Mouse (Mus musculus) forebrain, embryonic 12.5 days (tissue): ENCODE results near the gene Mecom. TPM values are rescaled to one million over a fixed set of nuclear protein-coding genes. Genes with fewer than 3 reads are reported as not detected.
A peak's percentile ranks its signal among the peaks of the same experiment; 100 is the strongest.

Experiments used
- ATAC-seq: fragments of 200-750 bp; cut with Nextera tagmentation; 2 replicates; pipeline ENCODE4 v1.8.0; 2017; ENCODE audit warnings: moderate TSS enrichment; ENCODE audit not compliant: low FRiP score
- H3K27ac ChIP-seq: fragments of 300-500 bp; sonication (generic); 2 replicates; pipeline ENCODE4 v1.5.1; 2016; ENCODE audit warnings: mild to moderate bottlenecking
- H3K27me3 ChIP-seq: fragments of 300-500 bp; sonication (generic); 2 replicates; pipeline ENCODE4 v1.6.1; 2016; ENCODE audit warnings: mild to moderate bottlenecking
- H3K36me3 ChIP-seq: fragments of 300-500 bp; sonication (generic); replicated peaks from 2 replicates; pipeline ENCODE4 v1.6.1; 2016; ENCODE audit warnings: mild to moderate bottlenecking
- H3K4me1 ChIP-seq: fragments of 300-500 bp; sonication (generic); 2 replicates; pipeline ENCODE4 v1.6.1; 2016
- H3K4me2 ChIP-seq: fragments of 300-500 bp; sonication (generic); 2 replicates; pipeline ENCODE4 v1.6.1; 2016; ENCODE audit warnings: mild to moderate bottlenecking, moderate library complexity
- H3K4me3 ChIP-seq: fragments of 300-500 bp; sonication (generic); replicated peaks from 2 replicates; pipeline ENCODE4 v1.5.1; 2016; ENCODE audit warnings: mild to moderate bottlenecking
- H3K9ac ChIP-seq: fragments of 300-500 bp; sonication (generic); 2 replicates; pipeline ENCODE4 v1.6.1; 2016; ENCODE audit warnings: mild to moderate bottlenecking
- H3K9me3 ChIP-seq: fragments of 300-500 bp; sonication (generic); 2 replicates; pipeline ENCODE4 v1.6.1; 2016
- WGBS: fragments of 180-500 bp; shearing (Covaris S2); methylation state at CpG from one replicate; pipeline ENCODE4 v1.1.7; 2016; 5-methylcytosine and 5-hydroxymethylcytosine counted together
- polyA plus RNA-seq: library from polyadenylated mRNA; unstranded; fragments of >200 nt; fragmentation: Nextera tagmentation; extraction: Ambion mirVana; gene quantifications from 2 replicates; pipeline ENCODE4 v1.2.1, GENCODE M21; 2016

Gene Mecom
- polyA plus RNA-seq, 1 experiment from 2014 or later = 12.2 TPM

DNA sequence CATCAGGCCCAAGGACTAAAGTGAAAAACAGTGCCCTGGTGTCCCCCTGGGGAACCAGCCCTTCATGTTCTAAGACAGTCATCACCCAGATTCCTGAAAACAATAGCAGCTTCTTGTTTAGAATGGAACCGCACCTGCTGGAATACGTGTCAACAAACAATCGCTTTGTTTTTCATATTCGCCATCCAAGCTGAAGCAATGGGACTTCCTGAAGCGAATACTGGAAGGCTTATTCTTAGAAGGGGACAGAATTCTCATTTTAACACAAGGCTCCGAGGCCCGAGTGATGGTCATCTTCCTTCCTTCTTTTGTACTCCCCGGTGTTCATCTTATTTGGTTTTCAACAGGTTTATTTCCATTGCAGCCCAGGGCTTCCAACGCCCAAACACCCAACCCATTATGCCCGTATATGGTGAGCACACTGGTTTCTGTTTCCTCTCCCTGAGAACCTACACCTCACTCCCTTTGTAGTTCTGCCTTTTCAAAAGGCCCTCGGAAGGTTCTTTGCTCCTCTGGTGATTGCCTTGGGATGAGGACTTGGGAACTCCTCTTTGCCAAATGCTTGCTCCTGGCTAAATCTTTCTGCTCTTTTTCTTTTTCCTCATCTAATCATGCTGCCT, 81.7 kb downstream of the Mecom start:
- H3K4me3 ChIP-seq = no peak overlapping the region
- ATAC-seq = no peak
- H3K27ac ChIP-seq = no peak overlapping the region
- H3K9me3 ChIP-seq = no peaks in the 10 kb centered on the region
- WGBS = 70% methylated on average over 11 of the region's 11 CpGs
- H3K27me3 ChIP-seq = no peaks in the 10 kb centered on the region
- no peak overlapping the region for H3K9ac ChIP-seq
- no peaks in the 10 kb centered on the region for H3K36me3 ChIP-seq
- H3K4me1 ChIP-seq = peaks cover 3% of the 10 kb centered on the region; the same call in 1 of the 2 replicates
- no peak overlapping the region for H3K4me2 ChIP-seq

DNA sequence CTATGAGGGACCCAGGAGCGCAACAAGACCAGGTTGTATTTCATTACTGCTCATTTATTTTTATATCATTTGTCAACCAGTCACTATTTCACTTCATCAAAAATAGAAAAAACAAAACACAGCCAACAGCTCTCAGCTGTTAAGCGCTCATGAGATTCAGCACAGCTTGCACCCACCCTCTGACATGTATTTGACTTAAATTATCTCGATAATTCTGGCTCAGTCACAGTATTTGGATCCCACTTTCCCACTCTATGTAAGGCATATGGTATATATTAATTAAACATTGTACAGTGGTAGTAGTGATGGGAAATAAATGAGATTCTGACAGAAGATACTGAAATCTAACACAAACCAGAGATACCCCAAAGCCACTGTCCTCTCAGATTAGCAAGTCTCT, 83.3 kb downstream of the Mecom start:
- H3K4me1 ChIP-seq = peaks cover 7% of the 10 kb centered on the region
- H3K9me3 ChIP-seq = no peaks in the 10 kb centered on the region
- no peak overlapping the region for H3K27ac ChIP-seq
- no peak for ATAC-seq
- no peak overlapping the region for H3K9ac ChIP-seq
- 94% methylated on average over 3 of the region's 3 CpGs for WGBS
- H3K36me3 ChIP-seq = no peaks in the 10 kb centered on the region
- H3K4me3 ChIP-seq = no peak overlapping the region
- H3K4me2 ChIP-seq = no peak overlapping the region
- H3K27me3 ChIP-seq = no peaks in the 10 kb centered on the region

DNA sequence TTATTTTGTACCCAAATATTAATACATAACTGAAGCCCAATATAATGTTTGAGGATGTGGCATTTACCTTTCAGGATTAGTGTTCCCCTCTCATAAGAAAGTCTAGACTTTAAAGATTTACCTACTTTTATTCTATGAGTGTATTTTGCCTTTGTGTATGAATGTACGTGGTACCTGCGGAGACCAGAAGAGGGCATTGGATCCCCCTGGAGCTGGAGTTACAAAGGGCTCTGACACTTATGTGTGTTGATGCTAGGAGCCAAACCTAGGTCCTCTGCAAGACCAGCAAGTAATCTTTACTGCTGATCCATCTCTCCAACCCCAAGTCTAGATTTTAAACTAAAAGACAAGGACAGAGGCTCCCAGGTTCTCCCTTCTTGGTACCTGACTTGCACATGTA, 86.0 kb downstream of the Mecom start:
- 96% methylated on average over 2 of the region's 2 CpGs for WGBS
- ATAC-seq = no peak
- Histone ChIP-seq H3K4me1 (peaks cover 7% of the 10 kb centered on the region), H3K4me3 (no peak overlapping the region), H3K36me3 (no peaks in the 10 kb centered on the region), H3K4me2 (no peak overlapping the region), H3K9me3 (no peaks in the 10 kb centered on the region), H3K27ac (no peak overlapping the region), H3K27me3 (no peaks in the 10 kb centered on the region), H3K9ac (no peak overlapping the region)

DNA sequence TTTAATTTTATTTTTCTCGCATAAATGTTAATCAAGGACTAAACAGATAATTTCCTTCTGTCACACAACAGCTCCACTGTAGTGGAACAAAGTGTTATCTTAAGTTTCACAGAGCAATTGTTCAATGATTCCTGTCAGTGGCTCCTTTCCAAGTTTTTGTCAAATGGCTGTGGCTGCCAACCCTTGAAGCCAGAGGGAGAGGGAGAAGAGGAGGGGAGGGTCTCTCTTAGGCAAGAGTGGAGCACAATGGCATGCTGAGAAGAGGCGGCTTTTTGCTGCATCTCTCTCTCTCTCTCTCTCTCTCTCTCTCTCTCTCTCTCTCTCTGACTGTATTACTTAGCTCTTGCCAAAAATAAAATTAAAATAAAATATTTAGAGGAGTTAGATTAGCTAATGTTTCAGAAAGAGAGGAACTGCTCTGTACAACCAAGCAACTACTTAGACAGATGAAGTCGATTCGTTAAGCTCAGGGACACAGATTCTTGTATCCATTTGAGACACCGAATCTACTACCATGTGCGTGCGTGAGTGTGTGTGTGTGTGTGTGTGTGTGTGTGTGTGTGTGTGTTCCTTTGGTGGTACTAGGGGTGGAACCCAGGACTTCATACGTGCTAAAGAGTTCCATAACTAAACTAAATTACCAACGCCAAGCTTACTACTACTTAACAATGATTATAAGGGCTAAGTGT, 86.8 kb downstream of the Mecom start:
- Histone ChIP-seq H3K4me1 (peaks cover 7% of the 10 kb centered on the region), H3K9me3 (no peaks in the 10 kb centered on the region), H3K4me3 (no peak overlapping the region), H3K27ac (no peak overlapping the region), H3K9ac (no peak overlapping the region), H3K27me3 (no peaks in the 10 kb centered on the region), H3K36me3 (no peaks in the 10 kb centered on the region), H3K4me2 (no peak overlapping the region)
- ATAC-seq = no peak
- WGBS = 79% methylated on average over 9 of the region's 9 CpGs

DNA sequence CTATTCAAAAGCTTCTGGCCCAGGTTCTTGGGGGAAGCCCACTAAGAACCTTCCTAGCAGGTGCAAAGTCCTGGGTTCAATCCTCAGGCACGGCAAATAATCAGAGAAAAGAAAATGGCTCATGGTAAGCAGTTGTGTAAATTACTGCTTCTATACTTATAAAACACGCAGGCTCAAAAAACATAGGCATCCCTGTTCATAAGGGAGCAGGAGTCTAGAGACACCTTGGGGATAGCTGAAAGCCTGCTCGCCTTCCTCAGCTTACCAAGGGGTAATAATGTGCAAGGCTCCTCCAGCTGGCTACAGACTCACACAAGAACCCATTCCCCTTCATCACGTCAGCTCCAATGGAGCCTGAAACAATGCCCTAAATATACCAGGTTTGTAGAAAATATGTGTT, 88.2 kb downstream of the Mecom start:
- WGBS = 83% methylated on average over 4 of the region's 4 CpGs
- H3K27ac ChIP-seq = no peak overlapping the region
- no peak for ATAC-seq
- H3K9me3 ChIP-seq = no peaks in the 10 kb centered on the region
- no peak overlapping the region for H3K4me3 ChIP-seq
- H3K27me3 ChIP-seq = no peaks in the 10 kb centered on the region
- peaks cover 7% of the 10 kb centered on the region for H3K4me1 ChIP-seq
- H3K36me3 ChIP-seq = no peaks in the 10 kb centered on the region
- H3K4me2 ChIP-seq = no peak overlapping the region
- no peak overlapping the region for H3K9ac ChIP-seq

DNA sequence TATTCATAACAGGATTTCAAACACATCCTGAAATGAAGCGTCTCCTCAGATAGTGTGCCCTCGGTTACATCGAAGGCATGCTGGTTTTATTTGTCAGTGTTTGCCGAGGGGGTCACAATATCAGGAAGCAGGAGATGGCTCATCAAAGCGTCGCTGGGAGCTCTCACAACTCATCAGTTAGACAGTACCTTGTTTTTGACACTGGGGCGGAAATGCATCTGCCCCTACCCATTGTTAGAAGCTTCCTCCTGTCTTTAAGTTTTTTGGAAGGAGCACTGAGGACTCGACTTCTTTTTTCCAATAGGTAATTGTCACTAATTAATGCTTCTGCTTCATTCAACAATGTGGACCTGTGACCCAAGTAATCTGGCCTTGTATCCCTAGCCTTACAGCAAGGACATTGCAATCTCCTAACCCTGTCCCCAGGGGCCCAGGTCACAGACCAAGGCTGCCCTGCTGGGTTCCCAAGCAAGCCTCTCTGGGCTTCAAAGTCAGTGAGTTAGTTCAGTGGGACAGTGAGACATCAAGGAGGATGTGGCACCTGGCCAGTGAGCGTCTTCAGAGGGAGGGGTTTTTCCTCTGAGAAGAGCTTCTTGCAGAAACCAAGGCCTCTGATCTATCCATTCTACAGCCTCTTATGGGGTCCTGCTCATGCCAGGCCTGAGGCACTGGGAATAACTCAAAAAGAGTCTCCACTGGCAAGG, 89.7 kb downstream of the Mecom start:
- Histone ChIP-seq H3K4me3 (no peak overlapping the region), H3K36me3 (no peaks in the 10 kb centered on the region), H3K27ac (no peak overlapping the region), H3K4me2 (no peak overlapping the region), H3K9me3 (no peaks in the 10 kb centered on the region), H3K4me1 (peaks cover 17% of the 10 kb centered on the region), H3K27me3 (no peaks in the 10 kb centered on the region), H3K9ac (no peak overlapping the region)
- ATAC-seq = no peak
- 65% methylated on average over 9 of the region's 9 CpGs for WGBS

DNA sequence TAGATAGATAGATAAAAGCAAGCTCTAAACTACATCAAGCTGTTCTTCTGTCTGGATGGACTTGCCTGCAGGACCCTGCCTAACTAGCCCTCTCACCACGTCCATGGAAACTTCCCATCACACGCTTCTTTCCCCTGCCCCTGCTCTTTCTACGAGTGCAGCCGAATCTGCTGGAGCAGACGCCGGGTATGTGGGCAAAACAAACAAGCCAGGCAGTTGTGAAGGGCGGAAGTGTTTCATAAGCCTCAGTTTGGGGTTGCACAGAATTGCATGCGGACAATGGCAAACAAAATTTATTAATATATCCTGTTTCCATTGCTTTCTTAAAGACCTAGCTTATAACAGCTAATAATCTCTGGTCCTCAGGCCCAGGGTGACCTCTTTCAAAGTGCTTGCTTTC, 91.9 kb downstream of the Mecom start:
- Histone ChIP-seq H3K27me3 (no peaks in the 10 kb centered on the region), H3K4me1 (peaks cover 15% of the 10 kb centered on the region), H3K4me2 (no peak overlapping the region), H3K36me3 (no peaks in the 10 kb centered on the region), H3K4me3 (no peak overlapping the region), H3K9me3 (no peaks in the 10 kb centered on the region), H3K9ac (no peak overlapping the region), H3K27ac (no peak overlapping the region)
- no peak for ATAC-seq
- WGBS = 82% methylated on average over 8 of the region's 8 CpGs

DNA sequence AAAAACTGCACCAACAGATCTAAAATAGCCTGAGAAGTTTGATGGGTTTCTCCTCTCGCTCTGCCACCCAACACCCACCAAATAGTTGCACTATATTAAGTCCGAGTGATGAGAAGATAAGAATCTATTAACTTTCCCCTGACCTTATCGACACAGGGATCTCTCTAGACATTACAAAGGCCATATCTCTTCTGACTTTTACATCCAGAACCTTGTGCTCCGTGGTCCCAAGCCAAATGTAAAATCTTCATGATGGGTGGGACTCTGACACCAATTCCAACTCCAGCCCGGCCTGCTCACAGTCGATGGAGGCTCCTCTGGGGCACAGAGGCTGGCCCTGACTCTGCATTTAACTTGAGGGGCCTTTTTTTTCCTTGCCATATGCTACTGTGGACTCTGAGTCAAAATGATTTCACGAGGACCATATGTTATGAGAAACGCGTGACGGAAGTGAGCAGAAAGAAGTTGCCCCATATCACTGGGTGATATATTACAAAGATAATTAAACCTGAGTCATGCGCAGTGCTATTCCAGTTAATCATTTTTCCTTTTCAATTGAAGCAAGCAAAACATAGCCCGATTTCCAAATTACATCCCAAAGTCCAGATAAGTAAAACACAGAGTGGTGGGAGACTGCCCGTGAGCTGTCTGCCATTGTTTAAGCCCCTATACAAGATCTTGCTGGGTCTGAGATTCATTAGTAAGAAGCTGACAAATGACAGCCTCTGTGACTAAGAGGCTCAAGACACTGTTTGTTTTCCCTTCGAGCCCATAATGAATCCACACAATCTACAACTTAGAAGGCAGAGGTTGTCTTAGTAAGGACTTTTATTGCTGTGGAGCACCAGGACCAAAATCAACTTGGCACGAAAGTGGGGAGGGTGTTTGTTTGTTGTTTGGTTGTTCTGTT, 94.0 kb downstream of the Mecom start:
- Histone ChIP-seq H3K36me3 (no peaks in the 10 kb centered on the region), H3K9me3 (no peaks in the 10 kb centered on the region), H3K27me3 (no peaks in the 10 kb centered on the region), H3K4me1 (peaks cover 13% of the 10 kb centered on the region), H3K4me3 (no peak overlapping the region), H3K9ac (no peak overlapping the region), H3K4me2 (no peak overlapping the region), H3K27ac (no peak overlapping the region)
- 67% methylated on average over 15 of the region's 15 CpGs for WGBS
- ATAC-seq = no peak

DNA sequence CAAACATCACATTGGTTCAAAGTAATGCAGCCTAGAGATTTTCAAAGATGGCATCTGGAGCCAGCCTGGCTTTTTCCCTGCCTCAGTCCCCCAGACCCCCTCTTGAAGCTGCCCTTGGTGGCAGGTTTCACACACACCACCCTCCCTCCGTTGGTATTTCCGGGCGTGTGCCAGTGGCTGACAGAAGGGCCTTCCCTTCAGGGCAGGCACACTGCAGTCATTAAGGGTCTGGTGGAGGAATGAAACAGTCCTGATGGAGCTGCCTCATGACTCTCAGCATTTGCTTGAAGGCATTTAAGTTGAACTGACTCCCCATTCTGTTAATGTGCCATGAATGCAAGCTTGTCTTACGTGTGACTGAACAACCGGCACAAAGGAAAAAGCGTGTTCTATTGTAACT, 94.8 kb downstream of the Mecom start:
- 0 out of 2 replicates have a peak overlapping the region, but pooled peaks have one; percentile 33 for H3K9ac ChIP-seq
- no peaks in the 10 kb centered on the region for H3K9me3 ChIP-seq
- no peaks in the 10 kb centered on the region for H3K27me3 ChIP-seq
- peaks cover 13% of the 10 kb centered on the region for H3K4me1 ChIP-seq
- no peak for ATAC-seq
- H3K36me3 ChIP-seq = no peaks in the 10 kb centered on the region
- no peak overlapping the region for H3K4me3 ChIP-seq
- no peak overlapping the region for H3K27ac ChIP-seq
- WGBS = 81% methylated on average over 6 of the region's 6 CpGs
- H3K4me2 ChIP-seq = no peak overlapping the region

DNA sequence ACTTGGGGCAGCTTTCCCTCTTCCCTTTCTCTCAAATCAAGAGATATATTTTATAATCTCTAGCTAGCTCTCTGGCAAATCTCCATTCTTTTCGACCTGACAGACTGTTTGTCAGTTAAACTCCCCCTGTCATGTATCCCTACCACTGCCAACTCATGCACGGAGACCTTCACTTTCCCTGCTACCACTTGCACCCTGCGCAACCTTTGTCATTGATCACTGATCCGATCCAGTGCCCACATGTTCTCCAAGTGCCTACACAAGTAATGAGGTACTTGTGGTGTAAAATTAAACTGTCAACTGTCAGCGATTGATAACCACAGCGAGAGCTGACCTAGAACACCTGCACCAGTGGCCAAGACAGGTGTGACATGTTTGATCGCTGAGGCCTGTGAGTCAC, 95.3 kb downstream of the Mecom start:
- Histone ChIP-seq H3K4me2 (no peak overlapping the region), H3K9me3 (no peaks in the 10 kb centered on the region), H3K4me3 (no peak overlapping the region), H3K4me1 (peaks cover 13% of the 10 kb centered on the region), H3K27me3 (no peaks in the 10 kb centered on the region), H3K36me3 (no peaks in the 10 kb centered on the region), H3K27ac (no peak overlapping the region), H3K9ac (no peak overlapping the region)
- 88% methylated on average over 7 of the region's 7 CpGs for WGBS
- no peak for ATAC-seq

DNA sequence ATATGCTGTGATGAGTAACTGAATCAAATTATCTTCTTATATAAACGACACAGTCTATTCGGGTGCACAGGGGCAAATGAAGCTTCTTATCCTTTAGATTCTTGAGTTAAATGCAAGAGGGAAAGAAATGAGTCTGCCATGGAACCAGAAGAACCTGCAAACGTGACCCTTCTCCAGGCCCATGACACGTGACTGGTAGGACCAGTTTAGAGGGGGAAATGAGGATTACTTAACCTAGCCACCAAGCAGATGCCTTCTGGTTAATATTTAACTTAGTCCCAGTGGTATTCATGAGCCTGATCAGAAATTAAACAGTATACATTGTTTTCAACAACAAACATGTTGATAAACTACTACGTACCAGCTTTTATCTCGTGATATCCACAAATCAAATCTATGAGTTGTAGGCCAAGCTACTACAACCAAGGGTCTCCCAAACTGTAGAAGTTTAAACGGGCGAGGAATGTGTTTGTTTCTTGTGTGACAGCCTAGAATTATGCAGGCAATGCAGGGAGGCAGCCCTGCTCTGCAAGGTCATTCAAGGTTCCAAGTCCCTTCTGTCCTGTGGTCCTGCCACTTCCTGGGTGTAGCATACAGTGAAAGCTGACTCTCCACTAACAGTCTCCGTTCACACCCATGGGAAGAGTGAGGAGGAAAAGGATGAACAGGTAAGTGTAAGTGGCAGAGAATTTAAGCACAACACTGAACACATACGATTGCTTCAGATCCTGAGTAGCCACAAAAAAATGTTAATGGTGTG, 97.4 kb downstream of the Mecom start:
- Histone ChIP-seq H3K4me1 (peaks cover 13% of the 10 kb centered on the region), H3K9me3 (no peaks in the 10 kb centered on the region), H3K27ac (no peak overlapping the region), H3K36me3 (no peaks in the 10 kb centered on the region), H3K4me2 (no peak overlapping the region), H3K4me3 (no peak overlapping the region), H3K27me3 (no peaks in the 10 kb centered on the region), H3K9ac (no peak overlapping the region)
- ATAC-seq = no peak
- WGBS = 86% methylated on average over 10 of the region's 10 CpGs
